8 mouse cellular contexts compared by ENCODE assay signal in the genomic region with DNA sequence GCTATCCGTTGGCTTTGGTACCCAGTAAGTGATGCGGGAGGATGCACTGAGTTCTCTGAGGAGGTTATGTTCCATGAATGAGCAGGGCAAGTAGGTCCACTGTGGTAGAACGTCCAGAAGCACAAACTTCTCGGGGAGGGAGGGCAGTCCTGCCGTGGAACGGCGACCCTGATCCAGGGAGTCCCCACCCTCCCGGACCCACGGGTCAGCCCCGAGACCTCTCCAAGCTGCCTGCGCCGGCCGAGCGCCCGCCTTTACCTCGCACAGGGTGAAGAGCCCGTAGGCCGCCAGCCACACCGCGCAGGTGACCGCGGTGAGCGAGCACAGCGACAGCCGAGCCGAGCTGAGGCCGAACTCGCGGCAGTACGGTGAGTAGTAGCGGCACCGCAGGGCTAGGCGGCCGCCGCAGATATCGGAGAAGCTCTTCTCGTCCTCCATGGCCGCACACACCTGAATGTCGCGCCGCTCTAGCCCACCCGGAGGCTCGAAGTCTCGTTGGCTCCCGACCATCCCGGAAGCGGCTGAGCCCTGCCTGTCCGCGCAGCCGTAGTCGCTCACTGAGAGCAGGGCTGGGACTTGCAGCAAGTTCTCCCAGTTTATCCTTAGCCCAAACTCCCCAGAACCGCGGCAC. TPM values are rescaled to one million over a fixed set of nuclear protein-coding genes. Genes with fewer than 3 reads are reported as not detected.
A peak's percentile ranks its signal among the peaks of the same experiment; 100 is the strongest.
DNase-seq lines count a peak whose midpoint lies in the region; ATAC-seq lines count a peak whose summit lies in the region.

A gene (minus strand): TSS at position 470 of the 631 bp plus-strand sequence.

- H3K27ac ChIP-seq in hindbrain, embryonic 12.5 days = peak within 1 kb of the TSS; percentile 30

- peaks cover 10% of the 10 kb centered on the region for H3K4me1 ChIP-seq in hindbrain, embryonic 12.5 days

- ATAC-seq in hindbrain, embryonic 12.5 days (ENCODE audit: low FRiP score) = peak; percentile 98

- peak; percentile 88 for DNase-seq in NIH3T3 (ENCODE audit: low read depth)
- DNase-seq in cerebellum, postnatal 10 days = peak; percentile 94 to 95
- DNase-seq in frontal cortex, postnatal 10 days (ENCODE audit: low spot score in 2 of 2) = peak; percentile 64 to 81
- peak; percentile 64 to 76 for DNase-seq in layer of hippocampus, postnatal 25 days (ENCODE audit: extremely low spot score in 1 of 2, low spot score in 1 of 2)
- peak; percentile 89 for DNase-seq in lung, postnatal 25 days (ENCODE audit: low spot score)
- DNase-seq in retina, embryonic 14.5 days (ENCODE audit: low spot score) = peak; percentile 91
- DNase-seq in thymus, postnatal 4 days = peak; percentile 91

- H3K4me3 ChIP-seq in hindbrain, embryonic 12.5 days = peak within 1 kb of the TSS; percentile 83

- no peaks in the 10 kb centered on the region for H3K27me3 ChIP-seq in hindbrain, embryonic 12.5 days

- peak within 1 kb of the TSS; percentile 81 for H3K9ac ChIP-seq in hindbrain, embryonic 12.5 days

- H3K4me2 ChIP-seq in hindbrain, embryonic 12.5 days (replicated peaks) = peak within 1 kb of the TSS; percentile 72

- H3K9me3 ChIP-seq in hindbrain, embryonic 12.5 days (replicated peaks) = no peaks in the 10 kb centered on the region

- H3K36me3 ChIP-seq in hindbrain, embryonic 12.5 days = no peaks in the 10 kb centered on the region; the same call in none of the 2 replicates

- WGBS in hindbrain, embryonic 12.5 days = under 1% methylated on average over 43 of the region's 53 CpGs

RNA-seq across cellular contexts. Expression of the gene that starts here (rescaled TPM):
- polyA plus RNA-seq in hindbrain, embryonic 12.5 days (2016; fragmentation: Nextera tagmentation; extraction: Ambion mirVana) = 27.1 and 28.3 TPM in 2 replicates
- 10 to 100 TPM; 10.1 to 10.9 TPM for total RNA-seq in layer of hippocampus, postnatal 25 days (2021)

Comparison
In these comparisons a context has a peak if more than half of its experiments do, and no peak if none do; other contexts are left out.
1. Peak in every context shown above with its lines: DNase-seq, ATAC-seq, H3K4me3 ChIP-seq and H3K27ac ChIP-seq.